Mouse (Mus musculus): ENCODE measurements around the gene Ggps1. TPM values are rescaled to one million over a fixed set of nuclear protein-coding genes. Genes with fewer than 3 reads are reported as not detected.

Ggps1 gene
- polyA plus RNA-seq, 2 experiments = 35.9 to 48.2 TPM

- Histone ChIP-seq H3K9me3 (ENCODE audit: control insufficient read depth, low read length) (no peaks in the 10 kb centered on the region), H3K9ac (ENCODE audit: low read depth, low read length, severe bottlenecking) (no peak overlapping the region), H3K4me2 (replicated peaks; ENCODE audit: low read depth, low read length, severe bottlenecking) (no peak overlapping the region), H3K36me3 (ENCODE audit: control insufficient read depth, insufficient read depth, low read length) (peaks cover 71% of the 10 kb centered on the region), H3K4me3 (replicated peaks; ENCODE audit: low read length) (no peak overlapping the region), H3K4me1 (ENCODE audit: control insufficient read depth, insufficient read depth, low read length) (no peaks in the 10 kb centered on the region), H3K27me3 (ENCODE audit: control insufficient read depth, insufficient read depth, low read length) (no peaks in the 10 kb centered on the region), H3K27ac (replicated peaks; ENCODE audit: low read depth, low read length) (no peak overlapping the region)
- WGBS = 77% methylated on average over 2 of the region's 2 CpGs
- ATAC-seq (ENCODE audit: low FRiP score, low read depth) = no peak
- DNase-seq (ENCODE audit: low spot score) = no peak
- TF ChIP-seq POLR2A (IDR thresholded peaks at IDR 0.05; ENCODE audit: borderline replicate concordance, extremely low read depth, insufficient read depth, insufficient read length) = no peak
Observed at GRCm38 (mm10) chr13:14002706-14003105, 60.6 kb downstream of the Ggps1 start.

Other genes starting within 250 kb of the Ggps1 start
- gene B3galnt2, start 109.0 kb downstream of the Ggps1 start, polyA plus RNA-seq (2012; rRNA removed) = 42.0 and 56.6 TPM in 2 replicates
- 38.1 and 40.5 TPM in 2 replicates for gene B3galnt2, start 109.0 kb downstream of the Ggps1 start, polyA plus RNA-seq (2014; fragmentation: Nextera tagmentation; extraction: Ambion mirVana)
- gene Tbce, start 23.9 kb downstream of the Ggps1 start, polyA plus RNA-seq (2012; rRNA removed) = 111 and 116 TPM in 2 replicates
- 48.4 and 54.7 TPM in 2 replicates for gene Tbce, start 23.9 kb downstream of the Ggps1 start, polyA plus RNA-seq (2014; fragmentation: Nextera tagmentation; extraction: Ambion mirVana)
- 23.3 and 25.9 TPM in 2 replicates for gene Arid4b, start 256 bp downstream of the Ggps1 start, polyA plus RNA-seq (2012; rRNA removed)
- 68.8 and 81.1 TPM in 2 replicates for gene Arid4b, start 256 bp downstream of the Ggps1 start, polyA plus RNA-seq (2014; fragmentation: Nextera tagmentation; extraction: Ambion mirVana)